ENCODE assay signal across 12 mouse cellular contexts in the genomic region with DNA sequence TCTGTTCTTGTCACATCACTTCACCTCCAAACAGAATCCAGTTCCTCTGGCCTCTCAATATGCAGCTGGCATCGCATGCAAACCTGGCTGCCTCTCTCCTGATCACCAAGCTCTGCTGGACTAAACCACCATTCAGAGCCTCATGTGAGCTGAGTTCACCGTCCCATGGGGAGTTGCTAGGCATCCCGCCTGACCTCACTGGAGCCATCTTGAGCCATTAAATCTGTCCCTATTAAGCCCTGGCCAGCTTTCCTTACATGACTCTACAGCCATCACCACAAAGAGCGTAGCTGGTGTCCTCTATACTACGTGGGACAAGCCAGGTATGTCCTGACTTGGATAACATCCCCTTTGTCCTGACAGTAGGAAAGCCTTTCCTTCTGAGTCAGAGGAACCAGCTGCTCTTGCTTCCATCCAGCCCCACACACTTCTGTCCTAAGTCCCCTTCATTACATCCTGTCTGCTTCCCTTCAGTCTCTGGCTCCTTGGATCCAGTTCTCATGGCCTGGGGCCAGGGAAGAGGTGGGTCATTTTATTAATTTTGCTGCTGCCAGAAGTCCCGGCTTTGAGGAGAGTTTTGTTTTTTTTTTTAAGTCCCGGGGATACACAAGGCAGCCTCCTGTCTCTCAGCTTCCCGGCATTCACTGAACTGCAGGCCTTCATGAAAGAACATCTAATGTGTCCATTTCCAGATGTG.
DNase-seq lines count a peak whose midpoint lies in the region; ATAC-seq and TF ChIP-seq lines count a peak whose summit lies in the region.
"Had no signal": no experiment of that assay in that cellular context is flagged by ENCODE, and none has a peak within 500 bp of the region (broad histone marks: within the 10 kb centered on the region; RNA-seq: fewer than 3 reads in every experiment).

No protein-coding gene starts in this region.

- ATAC-seq in kidney, embryonic 15.5 days (replicated peaks; ENCODE audit: low FRiP score), result no peak
- ATAC-seq in limb, embryonic 14.5 days (ENCODE audit: low FRiP score, low read depth), result peak; percentile 57; the same call in 1 of the 2 replicates

- H3K9ac ChIP-seq in kidney, embryonic 15.5 days, result no peak overlapping the region
- no peak overlapping the region for H3K9ac ChIP-seq in limb, embryonic 14.5 days (ENCODE audit: low read depth, low read length, severe bottlenecking)
- H3K9ac ChIP-seq: hindbrain, embryonic 14.5 days had no signal

- no peaks in the 10 kb centered on the region for H3K4me1 ChIP-seq in kidney, adult 2 months (ENCODE audit: control insufficient read depth, insufficient read depth, low read length)
- H3K4me1 ChIP-seq in kidney, embryonic 15.5 days, result peaks cover 14% of the 10 kb centered on the region
- H3K4me1 ChIP-seq in limb, embryonic 14.5 days (ENCODE audit: control insufficient read depth, insufficient read depth, low read length), result peaks cover 20% of the 10 kb centered on the region

- TF ChIP-seq CTCF in kidney, adult 2 months (conservative IDR thresholded peaks at IDR 0.05; ENCODE audit: insufficient read depth, insufficient read length, low read depth, low read length), result no peak
- no peak for TF ChIP-seq CTCF in gastrocnemius, adult 2 months (IDR thresholded peaks at IDR 0.05)

- 65% methylated on average over 8 of the region's 8 CpGs for WGBS in kidney, adult 2 months
- WGBS in kidney, embryonic 15.5 days, result 61% methylated on average over 8 of the region's 8 CpGs
- WGBS in limb, embryonic 14.5 days, result 38% methylated on average over 8 of the region's 8 CpGs

- H3K4me2 ChIP-seq in kidney, embryonic 15.5 days, result no peak overlapping the region
- no peak overlapping the region for H3K4me2 ChIP-seq in limb, embryonic 14.5 days (replicated peaks; ENCODE audit: low read depth, low read length, severe bottlenecking)
- H3K4me2 ChIP-seq: hindbrain, embryonic 14.5 days had no signal

- no peaks in the 10 kb centered on the region for H3K36me3 ChIP-seq in kidney, adult 2 months (ENCODE audit: control insufficient read depth, insufficient read depth, low read length)
- no peaks in the 10 kb centered on the region for H3K36me3 ChIP-seq in kidney, embryonic 15.5 days
- H3K36me3 ChIP-seq in limb, embryonic 14.5 days (ENCODE audit: control insufficient read depth, insufficient read depth, low read length), result no peaks in the 10 kb centered on the region

- no peaks in the 10 kb centered on the region for H3K27me3 ChIP-seq in kidney, adult 2 months (replicated peaks; ENCODE audit: control insufficient read depth, insufficient read depth, low read length)
- H3K27me3 ChIP-seq in kidney, embryonic 15.5 days, result no peaks in the 10 kb centered on the region
- H3K27me3 ChIP-seq in limb, embryonic 14.5 days (ENCODE audit: control insufficient read depth, insufficient read depth, low read length), result no peaks in the 10 kb centered on the region

- intact Hi-C loops in gastrocnemius, adult 2 months (cut with DNase I), result no loop called here
- intact Hi-C loops in heart, postnatal 10 days (cut with DNase I), result no loop called here

- no peaks in the 10 kb centered on the region for H3K9me3 ChIP-seq in kidney, embryonic 15.5 days (replicated peaks)
- H3K9me3 ChIP-seq in limb, embryonic 14.5 days (ENCODE audit: control insufficient read depth, low read length), result no peaks in the 10 kb centered on the region

- peak; percentile 55 for DNase-seq in kidney, adult 2 months
- peak; percentile 79 for DNase-seq in gastrocnemius, adult 2 months
- DNase-seq in heart, postnatal 10 days, result peak; percentile 86 to 90
- DNase-seq in limb, embryonic 14.5 days (ENCODE audit: low spot score), result peak; percentile 75
- no peak for DNase-seq in thymus, postnatal 0 days (ENCODE audit: low spot score)
- no peak for DNase-seq in right cerebral cortex, adult 2 months (ENCODE audit: low spot score in 2 of 2)
- DNase-seq: cerebellum, adult 9-11 months; retina, postnatal 1 day had no signal

- TF ChIP-seq POLR2A in kidney, adult 2 months (IDR thresholded peaks at IDR 0.05; ENCODE audit: low read depth, low read length), result no peak
- TF ChIP-seq POLR2A in limb, embryonic 14.5 days (IDR thresholded peaks at IDR 0.05; ENCODE audit: borderline replicate concordance, extremely low read depth, insufficient read depth, insufficient read length), result no peak

- no peak overlapping the region for H3K4me3 ChIP-seq in kidney, adult 2 months (ENCODE audit: insufficient read depth, low read depth, low read length)
- no peak overlapping the region for H3K4me3 ChIP-seq in kidney, embryonic 15.5 days (replicated peaks)
- H3K4me3 ChIP-seq in gastrocnemius, adult 2 months, result no peak overlapping the region
- no peak overlapping the region for H3K4me3 ChIP-seq in limb, embryonic 14.5 days (replicated peaks; ENCODE audit: low read length)
- H3K4me3 ChIP-seq: erythroblast, embryonic 14.5 days; myocyte had no signal

- H3K27ac ChIP-seq in kidney, adult 2 months (ENCODE audit: insufficient read depth, low read depth, low read length), result no peak overlapping the region
- H3K27ac ChIP-seq in kidney, embryonic 15.5 days, result no peak overlapping the region
- peak overlapping the region; percentile 50 for H3K27ac ChIP-seq in gastrocnemius, adult 2 months
- H3K27ac ChIP-seq in limb, embryonic 14.5 days (replicated peaks; ENCODE audit: low read depth, low read length), result peak overlapping the region; percentile 9
- H3K27ac ChIP-seq: hindbrain, embryonic 14.5 days had no signal

Comparison
In these comparisons a context has a peak if more than half of its experiments do, and no peak if none do; other contexts are left out.
1. DNase-seq: peak in kidney, adult 2 months (single experiment), gastrocnemius, adult 2 months (single experiment), heart, postnatal 10 days (2 of 2) and limb, embryonic 14.5 days (single experiment); none in thymus, postnatal 0 days (single experiment) and right cerebral cortex, adult 2 months (0 of 2).
2. H3K27ac ChIP-seq: peak in gastrocnemius, adult 2 months (single experiment) and limb, embryonic 14.5 days (single experiment); none in kidney, adult 2 months (single experiment) and kidney, embryonic 15.5 days (single experiment).